Mouse (Mus musculus): ENCODE data around the gene C1qc.

GRCm38 (mm10) chr4:136898084-136898598, 5.3 kb upstream of the C1qc start:
- TF ChIP-seq POLR2A (IDR thresholded peaks at IDR 0.05; ENCODE audit: extremely low read depth, insufficient read depth, low read length): no peak
- TF ChIP-seq CTCF (IDR thresholded peaks at IDR 0.05; ENCODE audit: extremely low read depth, insufficient read depth, low read length): no peak
